Mouse (Mus musculus) layer of hippocampus, postnatal 14 days (tissue): ENCODE data around the gene Anxa4. TPM values are rescaled to one million over a fixed set of nuclear protein-coding genes. Genes with fewer than 3 reads are reported as not detected.

Experiments used
- total RNA-seq, 2 experiments: library from RNA; stranded (reverse); gene quantifications; 2 replicates each; pipeline ENCODE4 v1.2.3; 2021

The Anxa4 gene
- total RNA-seq, 2 experiments from 2014 or later = 2.8 to 5.8 TPM

Other genes with a start within 250 kb of the Anxa4 start
- gene Asprv1, start 165.4 kb downstream of the Anxa4 start, total RNA-seq = 1 to 10 TPM; 1.2 to 2.1 TPM
- 10 to 100 TPM; 16.9 to 17.7 TPM for gene Mxd1, start 124.4 kb downstream of the Anxa4 start, total RNA-seq
- gene Snrnp27, start 109.1 kb downstream of the Anxa4 start, total RNA-seq = 10 to 100 TPM; 56.2 to 56.8 TPM
- gene Gmcl1, start 60.2 kb downstream of the Anxa4 start, total RNA-seq = 10 to 100 TPM; 33.8 to 37.8 TPM
- 100 to 1,000 TPM; 404 to 410 TPM for gene Aak1, start 55.9 kb upstream of the Anxa4 start, total RNA-seq
- 10 to 100 TPM; 55.3 to 60.7 TPM for gene Nfu1, start 215.7 kb upstream of the Anxa4 start, total RNA-seq
- 10 to 100 TPM; 52.6 to 58.3 TPM for gene Gfpt1, start 249.3 kb upstream of the Anxa4 start, total RNA-seq